Mouse (Mus musculus): ENCODE results near the gene Ppp3ca.

DNA sequence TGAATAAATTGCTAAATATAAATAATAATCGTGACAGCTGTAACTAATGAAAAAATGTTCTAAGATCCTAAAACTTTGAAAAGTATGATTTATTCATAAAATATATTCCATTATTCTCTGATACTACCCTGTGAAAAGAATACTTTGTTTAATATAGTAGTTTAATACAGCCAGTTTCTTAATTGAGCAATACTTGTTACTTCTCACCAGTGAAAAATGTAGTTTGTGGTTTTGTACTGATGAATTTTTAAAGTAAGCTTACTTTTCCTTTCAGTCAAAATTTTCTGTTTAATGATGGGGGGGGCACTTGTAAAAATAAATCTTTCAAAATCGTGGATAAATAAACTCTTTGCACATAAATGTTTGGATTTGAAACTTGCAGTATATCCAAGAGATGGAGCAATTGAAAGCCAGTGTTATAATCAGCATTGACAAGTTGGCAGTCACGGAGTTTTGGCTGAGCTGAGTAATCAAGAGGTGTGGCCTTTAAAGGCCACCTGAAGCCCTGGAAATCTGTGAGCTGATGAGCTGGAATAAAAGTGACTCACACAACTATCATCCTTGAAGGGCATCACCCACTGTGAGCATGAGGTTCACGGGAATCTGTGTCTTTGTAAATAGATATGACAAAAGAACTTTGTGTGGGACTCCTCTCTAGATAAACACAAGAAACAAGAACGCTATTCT lies 29.2 kb upstream of the Ppp3ca start:
- TF ChIP-seq CTCF (IDR thresholded peaks at IDR 0.05; ENCODE audit: low read depth, low read length), result no peak
- TF ChIP-seq POLR2A (IDR thresholded peaks at IDR 0.05; ENCODE audit: borderline replicate concordance, low read depth, low read length), result no peak

Data from bone marrow macrophage, adult 2 months (primary cell).